Mouse (Mus musculus) right cerebral cortex, postnatal 25 days (tissue): ENCODE data around the gene Smim1.

Source experiments
- DNase-seq: peaks from one replicate; pipeline ENCODE4 v3.0.0; 2022

Gene Smim1

GRCm38 (mm10) chr4:154025641-154026440 lies at the start of gene Smim1:
Gene Smim1, minus strand, starts transcription at chr4:154026230.
- DNase-seq = peak; percentile 59

GRCm38 (mm10) chr4:154071941-154072340 lies 45.9 kb upstream of the Smim1 start:
- DNase-seq = no peak

- no peak for DNase-seq
These were observed 45.5 kb upstream of the Smim1 start for GRCm38 (mm10) chr4:154071521-154071920.

- DNase-seq = no peak
These were observed 44.9 kb upstream of the Smim1 start for GRCm38 (mm10) chr4:154070896-154071295.

- DNase-seq = no peak
These were observed 39.1 kb upstream of the Smim1 start for GRCm38 (mm10) chr4:154064827-154065773.

- no peak for DNase-seq
These were observed 31.7 kb upstream of the Smim1 start for GRCm38 (mm10) chr4:154057696-154058095.

GRCm38 (mm10) chr4:154056661-154057060 lies 30.6 kb upstream of the Smim1 start:
- no peak for DNase-seq

- DNase-seq = no peak
These were observed 30.0 kb upstream of the Smim1 start for GRCm38 (mm10) chr4:154056046-154056445.

GRCm38 (mm10) chr4:154055482-154055881 lies 29.5 kb upstream of the Smim1 start:
- no peak for DNase-seq

- no peak for DNase-seq
These were observed 27.0 kb upstream of the Smim1 start for GRCm38 (mm10) chr4:154053065-154053464.

GRCm38 (mm10) chr4:154051401-154051800 lies 25.4 kb upstream of the Smim1 start:
- no peak for DNase-seq

GRCm38 (mm10) chr4:154045837-154046236 lies 19.8 kb upstream of the Smim1 start:
- no peak for DNase-seq

GRCm38 (mm10) chr4:154042577-154042976 lies 16.5 kb upstream of the Smim1 start, which contains the start of gene Ccdc27:
Gene Ccdc27, minus strand, starts transcription at chr4:154042677.
- no peak for DNase-seq

- no peak for DNase-seq
These were observed 11.1 kb upstream of the Smim1 start for GRCm38 (mm10) chr4:154037123-154037522.

GRCm38 (mm10) chr4:154028646-154029045 lies 2.6 kb upstream of the Smim1 start:
- DNase-seq = no peak

- DNase-seq = no peak
These were observed 2.0 kb upstream of the Smim1 start for GRCm38 (mm10) chr4:154028066-154028465.

- DNase-seq = no peak
These were observed 371 bp upstream of the Smim1 start for GRCm38 (mm10) chr4:154026441-154026761.

- DNase-seq = no peak
These were observed 1.1 kb downstream of the Smim1 start for GRCm38 (mm10) chr4:154024729-154025521.

- no peak for DNase-seq
These were observed 2.1 kb downstream of the Smim1 start for GRCm38 (mm10) chr4:154023754-154024601.

- no peak for DNase-seq
These were observed 3.2 kb downstream of the Smim1 start for GRCm38 (mm10) chr4:154022844-154023243.

- no peak for DNase-seq
These were observed 3.6 kb downstream of the Smim1 start for GRCm38 (mm10) chr4:154022407-154022806.

- no peak for DNase-seq
These were observed 4.6 kb downstream of the Smim1 start for GRCm38 (mm10) chr4:154021432-154021831.
